In genomic region chr17:3792597-3792996, GRCm38 (mm10) we compare ENCODE assay signal across 8 mouse cellular contexts.
A peak's percentile ranks its signal among the peaks of the same experiment; 100 is the strongest.
DNase-seq lines count a peak whose midpoint lies in the region; ATAC-seq and TF ChIP-seq lines count a peak whose summit lies in the region.

No protein-coding gene starts in this region.

- no peaks in the 10 kb centered on the region for H3K27me3 ChIP-seq in cerebellum, adult 2 months (ENCODE audit: control insufficient read depth, insufficient read depth, low read length)
- no peaks in the 10 kb centered on the region for H3K27me3 ChIP-seq in neural tube, embryonic 14.5 days (ENCODE audit: control insufficient read depth, insufficient read depth, low read length)

- H3K4me1 ChIP-seq in cerebellum, adult 2 months (ENCODE audit: control insufficient read depth, insufficient read depth, low read length), result no peaks in the 10 kb centered on the region
- no peaks in the 10 kb centered on the region for H3K4me1 ChIP-seq in neural tube, embryonic 14.5 days (ENCODE audit: control insufficient read depth, insufficient read depth, low read length)

- ATAC-seq in cerebellum, adult (ENCODE audit: insufficient number of reproducible peaks, low FRiP score, low TSS enrichment), result no peak
- peak; percentile 58 to 65 for ATAC-seq in hematopoietic stem cell, adult 5-6 weeks (replicated peaks in 1 of 2; ENCODE audit: insufficient read depth in 1 of 2, low FRiP score in 2 of 2, low TSS enrichment in 1 of 2, low read depth in 1 of 2, poor library complexity in 2 of 2, severe bottlenecking in 2 of 2)
- peak; percentile 54; the same call in 1 of the 2 replicates for ATAC-seq in neural tube, embryonic 14.5 days (ENCODE audit: low read depth)

- H3K36me3 ChIP-seq in neural tube, embryonic 14.5 days (ENCODE audit: control insufficient read depth, insufficient read depth, low read length), result no peaks in the 10 kb centered on the region

- TF ChIP-seq POLR2A in cerebellum, adult 2 months (IDR thresholded peaks at IDR 0.05; ENCODE audit: borderline replicate concordance, insufficient read depth, low read length), result no peak

- intact Hi-C loops in left cerebral cortex, postnatal 10 days (cut with DNase I), result loop anchor here (2.0 to 10.0 kb wide), 2 partner anchors 222 to 338 kb away; no protein-coding TSS in a partner anchor

- H3K4me3 ChIP-seq in cerebellum, adult 2 months (replicated peaks; ENCODE audit: insufficient read depth, low read depth, low read length), result no peak overlapping the region
- no peak overlapping the region for H3K4me3 ChIP-seq in neural tube, embryonic 14.5 days (ENCODE audit: low read depth, low read length)

- H3K9ac ChIP-seq in neural tube, embryonic 14.5 days (replicated peaks; ENCODE audit: low read depth, low read length), result no peak overlapping the region

- WGBS in cerebellum, adult 2 months, result 23% methylated on average over 2 of the region's 2 CpGs
- WGBS in neural tube, embryonic 14.5 days, result 35% methylated on average over 2 of the region's 2 CpGs

- no peak overlapping the region for H3K4me2 ChIP-seq in neural tube, embryonic 14.5 days (ENCODE audit: low read depth, low read length)

- no peak overlapping the region for H3K27ac ChIP-seq in cerebellum, adult 2 months (ENCODE audit: insufficient read depth, low read length)
- H3K27ac ChIP-seq in neural tube, embryonic 14.5 days (ENCODE audit: low read depth, low read length), result no peak overlapping the region

- DNase-seq in cerebellum, adult 2 months, result peak in 1 of 2 experiments; percentile 12
- DNase-seq in 3T3-L1 (ENCODE audit: low read depth, low spot score), result peak; percentile 55
- DNase-seq in cerebellum, postnatal 10 days, result peak; percentile 58 to 61
- peak; percentile 29 to 47 for DNase-seq in left cerebral cortex, postnatal 10 days (ENCODE audit: extremely low spot score in 1 of 2, low spot score in 2 of 2)
- no peak for DNase-seq in ovary, postnatal 36 days (ENCODE audit: low spot score)

- peak; percentile 28; the same call in 1 of the 2 replicates for TF ChIP-seq CTCF in cerebellum, adult 2 months (IDR thresholded peaks at IDR 0.05; ENCODE audit: borderline replicate concordance, insufficient read depth, low read depth, low read length)

- H3K9me3 ChIP-seq in neural tube, embryonic 14.5 days (ENCODE audit: control insufficient read depth, low read length), result no peaks in the 10 kb centered on the region
